Mouse (Mus musculus) forebrain, embryonic 16.5 days (tissue): ENCODE results near the gene Opn1mw. TPM values are rescaled to one million over a fixed set of nuclear protein-coding genes. Genes with fewer than 3 reads are reported as not detected.
A peak's percentile ranks its signal among the peaks of the same experiment; 100 is the strongest.

ENCODE experiments used
- ATAC-seq: fragments of 200-750 bp; cut with Nextera tagmentation; 2 replicates; pipeline ENCODE4 v1.8.0; 2017; ENCODE audit warnings: mild to moderate bottlenecking, moderate library complexity
- H3K27ac ChIP-seq: fragments of 300-500 bp; sonication (generic); 2 replicates; pipeline ENCODE4 v1.5.1; 2014; ENCODE audit warnings: low read length, control low read depth
- H3K27me3 ChIP-seq: fragments of 300-500 bp; sonication (generic); replicated peaks from 2 replicates; pipeline ENCODE4 v1.6.1; 2014; ENCODE audit warnings: low read length; ENCODE audit not compliant: control insufficient read depth, insufficient read depth
- H3K36me3 ChIP-seq: fragments of 300-500 bp; sonication (generic); 2 replicates; pipeline ENCODE4 v1.6.1; 2014; ENCODE audit not compliant: control insufficient read depth, insufficient read depth
- H3K4me1 ChIP-seq: fragments of 300-500 bp; sonication (generic); replicated peaks from 2 replicates; pipeline ENCODE4 v1.6.1; 2014; ENCODE audit warnings: low read length; ENCODE audit not compliant: control insufficient read depth, insufficient read depth
- H3K4me2 ChIP-seq: fragments of 300-500 bp; sonication (generic); 2 replicates; pipeline ENCODE4 v1.6.1; 2014; ENCODE audit warnings: mild to moderate bottlenecking, low read length, control low read depth
- H3K4me3 ChIP-seq: fragments of 300-500 bp; sonication (generic); replicated peaks from 2 replicates; pipeline ENCODE4 v1.5.1; 2014; ENCODE audit warnings: mild to moderate bottlenecking, low read length, control low read depth
- H3K9ac ChIP-seq: fragments of 300-500 bp; sonication (generic); replicated peaks from 2 replicates; pipeline ENCODE4 v1.6.1; 2014; ENCODE audit warnings: low read depth, low read length, control low read depth
- H3K9me3 ChIP-seq: fragments of 300-500 bp; sonication (generic); 2 replicates; pipeline ENCODE4 v1.6.1; 2016; ENCODE audit warnings: low read length; ENCODE audit not compliant: control insufficient read depth
- WGBS: fragments of 180-500 bp; shearing (Covaris S2); extraction: QIAGEN DNeasy Blood & Tissue Kit; methylation state at CpG from one replicate; pipeline ENCODE4 v1.1.7; 2014; 5-methylcytosine and 5-hydroxymethylcytosine counted together
- polyA plus RNA-seq: library from polyadenylated mRNA; unstranded; fragments of >200 nt; fragmentation: Nextera tagmentation; extraction: Ambion mirVana; gene quantifications from 2 replicates; pipeline ENCODE4 v1.2.1, GENCODE M21; 2015

Gene Opn1mw
- polyA plus RNA-seq = not detected in 2 replicates

- no peaks in the 10 kb centered on the region for H3K36me3 ChIP-seq
- H3K9ac ChIP-seq = no peak within 1 kb of the TSS
- no peak for ATAC-seq
- no peak within 1 kb of the TSS for H3K4me2 ChIP-seq
- H3K9me3 ChIP-seq = no peaks in the 10 kb centered on the region
- H3K27ac ChIP-seq = no peak within 1 kb of the TSS
- no peaks in the 10 kb centered on the region for H3K27me3 ChIP-seq
- H3K4me1 ChIP-seq = no peaks in the 10 kb centered on the region
- H3K4me3 ChIP-seq = no peak within 1 kb of the TSS
Observed at GRCm38 (mm10) chrX:74127164-74127563, at the start of gene Opn1mw. Gene Opn1mw, plus strand, starts transcription at chrX:74127464.

GRCm38 (mm10) chrX:74084276-74084837, 42.9 kb upstream of the Opn1mw start:
- Histone ChIP-seq H3K27ac (peak overlapping the region; percentile 97), H3K4me1 (peaks cover 17% of the 10 kb centered on the region), H3K9ac (peak overlapping the region; percentile 74), H3K4me2 (peak overlapping the region; percentile 48), H3K36me3 (no peaks in the 10 kb centered on the region), H3K4me3 (peak overlapping the region; percentile 61), H3K9me3 (no peaks in the 10 kb centered on the region), H3K27me3 (no peaks in the 10 kb centered on the region)
- WGBS = 28% methylated on average over 17 of the region's 17 CpGs
- no peak for ATAC-seq

- no peaks in the 10 kb centered on the region for H3K9me3 ChIP-seq
- H3K27me3 ChIP-seq = no peaks in the 10 kb centered on the region
- H3K4me2 ChIP-seq = peak overlapping the region; percentile 48
- H3K4me3 ChIP-seq = peak overlapping the region; percentile 61
- no peaks in the 10 kb centered on the region for H3K36me3 ChIP-seq
- peak overlapping the region; percentile 74 for H3K9ac ChIP-seq
- WGBS = 7% methylated on average over 27 of the region's 56 CpGs
- peak overlapping the region; percentile 97 for H3K27ac ChIP-seq
- ATAC-seq = peak; percentile 76
- H3K4me1 ChIP-seq = peaks cover 17% of the 10 kb centered on the region
Observed at GRCm38 (mm10) chrX:74084946-74085498, 42.2 kb upstream of the Opn1mw start.

GRCm38 (mm10) chrX:74085601-74086038, 41.6 kb upstream of the Opn1mw start:
- 22% methylated on average over 26 of the region's 27 CpGs for WGBS

GRCm38 (mm10) chrX:74095130-74095529, 32.1 kb upstream of the Opn1mw start:
- no peak for ATAC-seq
- H3K4me1 ChIP-seq = no peaks in the 10 kb centered on the region
- no peak overlapping the region for H3K4me3 ChIP-seq
- no peak overlapping the region for H3K9ac ChIP-seq
- H3K27ac ChIP-seq = no peak overlapping the region
- H3K4me2 ChIP-seq = no peak overlapping the region
- H3K9me3 ChIP-seq = no peaks in the 10 kb centered on the region
- H3K27me3 ChIP-seq = no peaks in the 10 kb centered on the region
- WGBS = 72% methylated on average over 1 of the region's 1 CpGs
- no peaks in the 10 kb centered on the region for H3K36me3 ChIP-seq

More at GRCm38 (mm10) chrX:74085601-74086038, 41.6 kb upstream of the Opn1mw start:
- peak overlapping the region; percentile 61 for H3K4me3 ChIP-seq
- no peaks in the 10 kb centered on the region for H3K27me3 ChIP-seq
- H3K9me3 ChIP-seq = no peaks in the 10 kb centered on the region
- peak; percentile 99 for ATAC-seq
- peak overlapping the region; percentile 97 for H3K27ac ChIP-seq
- H3K9ac ChIP-seq = peak overlapping the region; percentile 74
- peak overlapping the region; percentile 51 for H3K4me2 ChIP-seq
- no peaks in the 10 kb centered on the region for H3K36me3 ChIP-seq
- H3K4me1 ChIP-seq = peaks cover 17% of the 10 kb centered on the region

- H3K27ac ChIP-seq = no peak overlapping the region
- H3K27me3 ChIP-seq = no peaks in the 10 kb centered on the region
- H3K9ac ChIP-seq = no peak overlapping the region
- ATAC-seq = no peak
- WGBS = 70% methylated on average over 4 of the region's 4 CpGs
- no peaks in the 10 kb centered on the region for H3K36me3 ChIP-seq
- no peak overlapping the region for H3K4me2 ChIP-seq
- no peak overlapping the region for H3K4me3 ChIP-seq
- no peaks in the 10 kb centered on the region for H3K9me3 ChIP-seq
- no peaks in the 10 kb centered on the region for H3K4me1 ChIP-seq
Observed at GRCm38 (mm10) chrX:74103457-74104188, 23.6 kb upstream of the Opn1mw start.

- H3K4me3 ChIP-seq = no peak overlapping the region
- no peaks in the 10 kb centered on the region for H3K9me3 ChIP-seq
- ATAC-seq = no peak
- H3K27ac ChIP-seq = no peak overlapping the region
- H3K27me3 ChIP-seq = no peaks in the 10 kb centered on the region
- no peaks in the 10 kb centered on the region for H3K36me3 ChIP-seq
- no peaks in the 10 kb centered on the region for H3K4me1 ChIP-seq
- H3K4me2 ChIP-seq = no peak overlapping the region
- 67% methylated on average over 2 of the region's 2 CpGs for WGBS
- H3K9ac ChIP-seq = no peak overlapping the region
Observed at GRCm38 (mm10) chrX:74105916-74106315, 21.3 kb upstream of the Opn1mw start.

GRCm38 (mm10) chrX:74108747-74109146, 18.5 kb upstream of the Opn1mw start:
- no peaks in the 10 kb centered on the region for H3K36me3 ChIP-seq

GRCm38 (mm10) chrX:74114036-74114435, 13.2 kb upstream of the Opn1mw start:
- Histone ChIP-seq H3K36me3 (no peaks in the 10 kb centered on the region), H3K4me1 (no peaks in the 10 kb centered on the region), H3K4me3 (no peak overlapping the region), H3K27me3 (no peaks in the 10 kb centered on the region), H3K9me3 (no peaks in the 10 kb centered on the region), H3K4me2 (no peak overlapping the region), H3K27ac (no peak overlapping the region), H3K9ac (no peak overlapping the region)
- no peak for ATAC-seq

More at GRCm38 (mm10) chrX:74108747-74109146, 18.5 kb upstream of the Opn1mw start:
- Histone ChIP-seq H3K9ac (no peak overlapping the region), H3K4me1 (no peaks in the 10 kb centered on the region), H3K27me3 (no peaks in the 10 kb centered on the region), H3K27ac (no peak overlapping the region), H3K4me3 (no peak overlapping the region), H3K4me2 (no peak overlapping the region), H3K9me3 (no peaks in the 10 kb centered on the region)
- ATAC-seq = no peak
- 43% methylated on average over 3 of the region's 3 CpGs for WGBS
